Mouse (Mus musculus) hindbrain, embryonic 11.5 days (tissue): ENCODE data around the gene Disp2. TPM values are rescaled to one million over a fixed set of nuclear protein-coding genes. Genes with fewer than 3 reads are reported as not detected.

ENCODE experiments used
- polyA plus RNA-seq: library from polyadenylated mRNA; unstranded; fragments of >200 nt; fragmentation: Nextera tagmentation; extraction: Ambion mirVana; gene quantifications from 2 replicates; pipeline ENCODE4 v1.2.1, GENCODE M21; 2014

Disp2 gene
- polyA plus RNA-seq, 1 experiment from 2014 or later = 9.2 TPM

Other genes starting within 250 kb of the Disp2 start
- 2.5 and 4.9 TPM in 2 replicates for gene Bmf, start 230.0 kb upstream of the Disp2 start, polyA plus RNA-seq
- gene Bub1b, start 181.5 kb upstream of the Disp2 start, polyA plus RNA-seq = 80.6 and 100.0 TPM in 2 replicates
- 1.5 and 2.0 TPM in 2 replicates for gene Pak6, start 116.4 kb upstream of the Disp2 start, polyA plus RNA-seq
- not detected in 2 replicates for gene Ankrd63, start 75.8 kb upstream of the Disp2 start, polyA plus RNA-seq
- 0.32 and 0.43 TPM in 2 replicates for gene Plcb2, start 51.3 kb upstream of the Disp2 start, polyA plus RNA-seq
- gene Inafm2, start 34.0 kb upstream of the Disp2 start, polyA plus RNA-seq = 34.1 and 35.4 TPM in 2 replicates
- gene Ccdc9b, start 17.1 kb upstream of the Disp2 start, polyA plus RNA-seq = 0.68 and 0.98 TPM in 2 replicates
- not detected in 2 replicates for gene Phgr1, start 7.0 kb upstream of the Disp2 start, polyA plus RNA-seq
- 156 and 163 TPM in 2 replicates for gene Knstrn, start 34.3 kb downstream of the Disp2 start, polyA plus RNA-seq
- 42.1 and 45.0 TPM in 2 replicates for gene Ivd, start 82.2 kb downstream of the Disp2 start, polyA plus RNA-seq
- gene Bahd1, start 120.7 kb downstream of the Disp2 start, polyA plus RNA-seq = 2.1 TPM in 2 replicates
- 19.1 and 22.2 TPM in 2 replicates for gene Chst14, start 146.8 kb downstream of the Disp2 start, polyA plus RNA-seq
- gene Ccdc32, start 249.7 kb downstream of the Disp2 start, polyA plus RNA-seq = 23.3 and 25.8 TPM in 2 replicates